Mouse (Mus musculus) adrenal gland, postnatal 36 days (tissue): ENCODE data around the gene Bud23. TPM values are rescaled to one million over a fixed set of nuclear protein-coding genes. Genes with fewer than 3 reads are reported as not detected.
A peak's percentile ranks its signal among the peaks of the same experiment; 100 is the strongest.
"Not testable (repeated sequence)": the region's sequence is repeated elsewhere in the genome, so short reads cannot be mapped to it uniquely, and the experiment has no call there.

Experiments
- DNase-seq, 2 experiments: peaks; one replicate each; pipeline ENCODE4 v3.0.0; 2021; ENCODE audit warnings: mixed read lengths in 1 of 2
- long read RNA-seq, 2 experiments: library from polyadenylated mRNA; stranded (forward); transcript quantifications; one replicate each; pipeline ENCODE4 v2.0.0; 2021; ENCODE audit warnings: borderline sequencing depth in 2 of 2
- total RNA-seq, 2 experiments: library from RNA; stranded (reverse); gene quantifications; 2 replicates each; pipeline ENCODE4 v1.2.3; 2021

The Bud23 gene
- total RNA-seq: 10 to 100 TPM; 51.7 to 57.7 TPM
- long read RNA-seq, experiment 1, partial matches to known transcripts: 63 of 71 reads
- long read RNA-seq, experiment 1, other reads (novel, unspliced or antisense): 4 of 71 reads
- long read RNA-seq, experiment 2, partial matches to known transcripts: 33 of 35 reads
- long read RNA-seq, experiment 2, other reads (novel, unspliced or antisense): 2 of 35 reads

DNA sequence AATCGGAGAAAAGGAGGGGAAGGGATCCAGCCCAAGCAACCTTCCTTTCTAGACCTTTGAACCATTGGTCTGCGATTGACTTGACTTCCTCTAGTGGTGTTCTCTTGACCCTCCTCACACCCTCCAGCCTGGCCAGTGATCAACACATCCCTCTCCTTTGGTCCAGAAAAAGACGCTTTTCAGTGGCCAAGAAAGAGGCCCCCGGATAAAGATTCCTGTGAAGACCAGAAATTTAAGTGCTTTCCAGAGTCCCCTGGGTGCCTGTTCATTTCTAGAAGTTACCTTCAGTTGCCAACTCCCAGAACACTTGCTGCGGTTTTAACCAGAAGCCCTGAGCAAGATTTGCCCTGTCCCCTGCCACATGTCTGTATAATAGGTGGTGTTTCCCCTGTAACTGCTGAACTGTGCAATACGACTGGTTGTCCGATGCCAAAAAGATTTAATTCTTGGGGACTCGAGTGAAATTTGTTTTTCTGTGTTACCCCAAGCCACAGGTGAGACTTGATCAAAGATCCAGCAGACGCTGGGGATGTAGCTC lies at the start of gene Bud23:
Gene Bud23, minus strand, starts transcription at position 51 of the 538 bp plus-strand sequence.
- not testable (repeated sequence) for DNase-seq

DNA sequence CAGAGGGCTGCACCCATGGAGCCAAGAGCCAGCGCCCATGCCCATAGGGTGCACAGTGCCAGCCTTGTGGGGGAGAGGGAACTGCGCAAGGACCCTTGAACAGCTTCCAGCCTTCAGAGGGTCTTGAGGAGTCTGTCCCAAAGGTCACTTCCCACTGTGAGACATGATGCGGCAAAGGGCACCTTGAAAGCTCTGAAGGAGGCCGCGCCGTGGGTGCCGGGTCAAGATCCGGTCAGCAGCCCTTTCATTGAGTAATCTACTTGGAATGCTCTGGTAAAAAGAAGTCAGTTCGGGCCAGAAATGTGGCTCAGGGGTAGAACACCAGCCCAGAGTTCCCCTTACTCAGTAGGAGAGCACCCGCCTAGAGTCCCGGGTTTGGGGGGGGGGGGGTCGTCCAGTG lies 49.0 kb upstream of the Bud23 start:
- no peak for DNase-seq

DNA sequence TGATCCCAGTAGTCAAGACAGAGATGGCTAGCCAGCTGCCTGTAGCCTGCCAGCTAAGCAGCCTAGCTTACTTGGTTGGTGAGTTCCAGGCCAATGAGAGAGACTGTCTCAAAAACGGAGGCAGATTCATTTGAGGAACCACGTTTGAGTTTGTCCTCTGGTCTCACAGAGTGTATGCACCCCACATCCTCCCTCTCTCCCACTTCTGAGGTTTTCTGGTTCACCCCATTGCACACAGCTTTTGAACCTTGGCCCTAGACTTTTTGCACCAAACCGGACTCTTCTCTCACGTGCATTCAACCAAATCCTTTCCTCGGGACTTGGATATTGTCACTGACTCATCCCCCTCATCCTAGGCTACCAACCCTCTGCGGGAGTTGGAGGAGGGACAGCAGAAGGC lies 45.2 kb upstream of the Bud23 start:
- no peak for DNase-seq

DNA sequence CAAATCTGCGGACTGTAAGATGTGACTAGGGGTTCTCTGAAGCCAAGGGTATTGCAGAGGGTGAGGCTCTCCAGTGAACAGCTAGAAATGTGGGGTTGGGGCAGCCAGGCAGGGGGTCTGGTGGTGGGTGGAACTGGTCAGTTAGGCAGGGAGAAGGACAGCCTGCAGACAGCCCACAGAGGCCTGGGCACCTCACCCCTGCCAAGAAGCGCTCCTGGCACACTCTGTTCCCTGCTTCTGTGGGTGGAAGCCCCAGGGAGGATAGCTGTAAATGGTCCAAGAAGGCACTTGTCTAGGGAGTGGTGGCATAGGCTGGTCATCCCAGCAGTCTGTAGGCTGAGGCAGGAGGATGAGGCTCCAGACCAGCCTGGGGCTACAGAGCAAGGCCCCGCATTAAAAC lies 44.7 kb upstream of the Bud23 start:
- peak; percentile 28 to 60 for DNase-seq

DNA sequence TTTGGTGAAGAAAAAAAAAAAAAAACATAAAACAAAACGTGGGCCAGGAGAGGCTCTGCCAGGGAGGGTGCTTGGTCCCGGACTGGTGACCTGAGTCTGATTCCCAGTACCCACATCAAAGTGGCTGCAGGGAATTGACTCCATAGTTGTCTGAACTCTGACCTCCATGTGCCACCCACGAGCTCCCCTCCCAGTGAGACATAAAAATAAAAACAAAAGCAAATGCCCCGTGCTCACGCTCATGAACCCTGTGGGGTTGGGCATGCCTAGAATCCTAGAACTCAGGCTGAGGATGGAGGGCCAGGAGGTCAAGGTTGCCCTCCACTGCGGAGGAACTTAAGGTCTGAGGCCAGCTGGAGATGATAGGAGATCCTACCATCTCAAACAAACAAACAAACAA lies 44.3 kb upstream of the Bud23 start:
- DNase-seq: no peak

DNA sequence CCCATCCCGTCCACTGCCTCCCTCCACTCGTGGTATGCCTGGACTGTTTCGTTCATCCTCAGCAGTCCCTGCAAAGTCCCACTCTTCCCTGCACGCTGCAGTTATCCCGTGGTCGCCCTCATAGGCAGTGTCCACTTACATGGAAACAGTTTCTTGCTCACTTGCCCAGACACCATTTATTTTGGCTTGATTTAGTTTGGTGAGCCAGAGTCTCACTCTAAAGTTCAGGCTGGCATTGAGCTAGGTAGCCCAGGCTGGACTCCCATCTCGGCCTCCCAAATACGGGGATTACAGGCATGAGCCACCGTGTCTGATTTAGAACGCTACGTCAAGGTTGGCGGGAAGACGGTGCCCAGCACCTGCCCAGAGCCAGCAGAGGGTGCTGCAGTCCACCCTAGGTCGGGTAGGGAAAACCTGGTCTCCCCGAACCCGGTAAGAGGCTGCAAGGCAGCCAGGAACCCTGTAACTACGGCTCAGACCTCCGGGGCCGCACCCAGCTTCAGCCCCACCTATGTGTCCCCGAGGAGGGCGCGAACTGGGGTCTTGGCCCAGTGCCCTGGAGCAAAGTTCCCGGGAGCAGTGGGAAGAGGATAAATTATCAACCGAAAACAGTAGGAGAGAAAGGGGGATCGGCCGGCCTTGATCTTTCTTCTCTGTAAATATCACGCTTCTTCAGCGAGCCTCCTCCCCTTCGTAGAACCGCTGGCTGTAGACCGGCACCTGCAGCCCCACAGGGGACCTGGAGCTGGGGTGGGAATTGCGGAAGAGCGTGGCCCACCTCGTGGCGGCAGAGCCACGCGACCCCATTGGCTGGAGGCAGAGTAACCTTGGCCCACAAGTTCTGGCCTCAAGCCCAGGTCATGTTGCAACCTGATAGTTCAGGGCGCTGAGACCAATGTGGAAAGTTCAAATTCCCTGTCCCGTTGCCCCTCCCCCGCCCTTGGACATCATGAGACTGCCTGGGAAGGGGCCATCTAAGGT lies 43.1 kb upstream of the Bud23 start:
- DNase-seq: peak; percentile 88 to 91

DNA sequence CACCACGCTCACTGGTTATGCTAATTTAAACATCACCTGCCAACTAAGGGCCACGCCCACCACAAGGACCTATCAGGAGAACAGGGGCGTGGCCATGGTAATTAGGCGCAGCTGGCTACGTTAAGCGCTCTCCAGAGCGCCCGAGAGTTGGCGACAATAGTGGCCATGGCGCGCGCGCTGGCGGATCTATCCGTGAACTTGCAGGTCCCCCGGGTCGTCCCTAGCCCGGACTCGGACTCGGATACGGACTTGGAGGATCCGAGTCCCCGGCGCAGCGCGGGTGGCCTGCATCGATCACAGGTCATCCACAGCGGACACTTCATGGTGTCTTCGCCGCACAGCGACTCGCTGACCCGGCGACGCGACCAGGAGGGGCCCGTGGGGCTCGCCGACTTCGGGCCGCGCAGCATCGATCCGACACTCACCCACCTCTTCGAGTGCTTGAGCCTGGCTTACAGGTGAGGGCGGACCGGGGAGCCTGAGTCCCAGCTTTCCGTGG lies 42.0 kb upstream of the Bud23 start:
- DNase-seq: peak; percentile 90 to 91

DNA sequence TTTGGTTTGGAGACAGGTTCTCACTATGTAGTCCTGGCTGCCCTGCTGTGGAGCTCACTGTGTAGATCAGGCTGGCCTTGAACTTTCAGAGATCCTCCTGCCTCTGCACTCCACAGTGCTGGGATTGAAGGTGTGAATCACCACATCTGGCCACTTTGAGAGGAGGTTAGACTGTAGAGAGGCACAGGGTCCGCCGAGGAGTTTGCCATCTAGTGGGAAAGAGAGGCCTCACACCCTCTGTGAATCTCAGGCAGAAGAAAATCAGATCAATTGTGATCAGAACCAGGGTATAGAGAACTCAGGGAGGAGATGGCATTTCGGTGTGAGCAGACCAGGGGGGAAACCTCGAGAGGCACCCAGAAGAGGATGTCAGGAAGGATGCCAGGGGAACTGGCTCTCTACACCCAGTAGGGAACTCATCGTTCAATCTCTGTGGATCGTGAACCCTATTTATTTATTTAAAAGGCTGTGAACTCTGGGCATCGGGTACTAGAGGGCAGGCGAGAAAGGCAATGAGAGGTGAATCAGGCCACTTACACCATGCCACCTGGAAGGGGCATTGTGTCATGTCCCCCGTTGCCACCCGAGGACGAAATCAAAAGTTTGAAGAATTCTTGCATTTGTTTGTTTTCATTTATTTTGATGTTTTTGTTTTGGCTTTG lies 39.4 kb upstream of the Bud23 start:
- DNase-seq: peak in 1 of 2 experiments; percentile 40

DNA sequence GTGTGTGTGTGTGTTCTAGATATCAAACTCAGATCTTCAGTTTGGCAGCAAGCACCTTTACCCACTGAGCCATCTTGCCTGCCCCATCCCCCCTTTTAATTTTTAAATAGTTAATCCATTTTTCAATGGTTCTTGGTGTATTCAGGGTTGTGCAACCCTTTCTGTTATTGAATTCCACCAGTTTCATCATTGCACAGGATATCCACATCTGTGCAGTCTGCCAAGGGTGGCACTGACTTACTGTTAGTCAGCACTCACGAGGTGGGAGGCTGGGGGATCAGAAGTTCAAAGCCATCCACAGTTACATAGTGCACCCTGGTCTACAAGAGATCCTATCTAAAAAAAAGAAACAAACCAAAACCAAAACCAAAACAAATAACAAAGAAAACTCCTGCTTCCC lies 36.2 kb upstream of the Bud23 start:
- no peak for DNase-seq

DNA sequence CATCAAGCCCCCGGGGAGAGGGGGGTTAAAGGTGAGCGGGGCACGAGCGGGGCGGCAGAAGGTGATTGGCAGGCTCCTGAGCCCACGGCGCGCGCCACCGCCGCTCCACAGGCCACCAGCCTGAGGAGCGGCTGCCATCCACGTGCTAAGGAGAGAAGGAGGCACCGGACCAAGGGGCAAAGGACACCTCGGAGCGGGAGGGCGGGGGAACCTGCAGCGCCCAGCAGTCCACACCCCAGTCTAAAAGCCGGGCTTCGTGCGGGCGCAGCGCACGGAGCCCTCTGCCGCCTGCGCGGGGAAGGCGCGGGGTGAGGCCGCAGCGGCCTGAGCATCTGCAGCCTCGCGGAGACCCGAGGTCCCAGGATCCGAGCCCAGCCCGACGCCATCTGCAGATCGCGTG lies 24.9 kb upstream of the Bud23 start, which contains the start of gene Mlxipl:
Gene Mlxipl, plus strand, starts transcription at position 238 of the 400 bp plus-strand sequence.
- no peak for DNase-seq

DNA sequence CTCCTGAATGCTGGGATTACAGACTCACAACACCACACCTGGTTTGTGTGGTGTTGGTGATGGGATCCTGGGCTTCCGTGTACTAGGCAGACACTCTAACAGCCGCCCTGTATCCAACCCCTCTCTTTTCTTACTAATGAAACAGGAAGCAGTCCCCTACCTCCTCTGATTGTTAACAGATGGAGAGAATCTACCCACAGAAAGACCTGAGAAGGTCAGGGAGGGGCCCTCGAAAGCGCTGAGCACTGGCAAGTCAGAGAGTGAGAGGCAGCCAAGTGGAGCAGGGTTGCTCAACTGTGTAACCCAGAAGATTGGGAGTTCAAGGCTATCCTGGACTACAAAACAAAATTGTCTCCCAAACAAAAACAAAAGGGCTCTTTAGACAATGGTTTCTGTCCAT lies 22.1 kb upstream of the Bud23 start:
- no peak for DNase-seq

DNA sequence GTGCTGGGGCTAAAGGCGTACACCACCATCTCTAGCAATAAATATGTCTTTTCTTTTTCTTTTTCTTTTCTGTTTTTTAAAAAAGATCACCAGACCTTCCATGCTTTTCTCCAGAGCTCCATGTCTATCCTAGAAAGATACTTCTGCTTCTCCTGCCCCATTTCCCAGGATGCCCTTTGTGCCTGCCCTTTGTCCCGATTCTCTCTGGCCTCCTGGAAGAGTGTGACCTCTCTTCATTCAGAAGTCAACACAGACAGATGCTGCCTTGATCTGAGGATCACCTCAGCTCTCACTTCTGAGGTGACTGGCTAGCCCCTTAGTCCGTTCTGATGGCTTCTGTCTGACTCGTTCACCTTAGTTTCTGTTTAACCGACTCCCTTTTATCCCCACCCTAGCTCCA lies 15.8 kb upstream of the Bud23 start:
- DNase-seq: no peak

DNA sequence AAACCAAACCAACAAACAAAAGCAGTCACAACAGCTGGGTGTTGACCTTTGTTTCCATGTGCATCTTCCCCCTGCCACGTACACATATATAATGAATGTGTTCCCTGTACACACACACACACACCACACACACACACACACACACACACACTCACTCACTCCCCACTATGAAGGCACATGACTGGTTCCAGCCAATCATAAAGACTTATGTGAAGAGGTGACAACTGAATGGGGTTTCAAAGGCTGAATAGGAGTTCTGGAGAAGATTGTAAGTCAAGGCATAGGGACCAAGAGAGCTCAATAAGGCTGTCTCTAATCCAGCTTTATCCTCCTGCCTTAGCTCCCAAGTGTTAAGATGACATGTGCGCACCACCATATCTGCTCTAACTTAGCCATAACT lies 14.8 kb upstream of the Bud23 start:
- DNase-seq: no peak

DNA sequence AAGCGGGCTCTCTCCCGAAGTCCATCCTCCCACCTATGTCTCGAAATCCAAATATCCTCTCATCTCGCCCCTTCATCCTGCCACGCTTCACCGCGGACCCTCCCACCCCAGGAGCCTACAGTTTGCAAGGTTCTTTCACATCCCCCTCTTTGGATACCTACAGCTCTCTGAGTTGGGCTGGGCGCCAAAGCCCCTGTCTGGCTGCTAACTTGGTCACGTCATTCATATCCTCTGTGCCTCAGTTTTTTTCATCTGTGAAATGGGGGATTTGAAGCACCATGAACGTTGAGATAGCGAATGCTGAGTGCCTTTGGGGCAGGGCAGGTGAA lies 13.7 kb upstream of the Bud23 start:
- no peak for DNase-seq

DNA sequence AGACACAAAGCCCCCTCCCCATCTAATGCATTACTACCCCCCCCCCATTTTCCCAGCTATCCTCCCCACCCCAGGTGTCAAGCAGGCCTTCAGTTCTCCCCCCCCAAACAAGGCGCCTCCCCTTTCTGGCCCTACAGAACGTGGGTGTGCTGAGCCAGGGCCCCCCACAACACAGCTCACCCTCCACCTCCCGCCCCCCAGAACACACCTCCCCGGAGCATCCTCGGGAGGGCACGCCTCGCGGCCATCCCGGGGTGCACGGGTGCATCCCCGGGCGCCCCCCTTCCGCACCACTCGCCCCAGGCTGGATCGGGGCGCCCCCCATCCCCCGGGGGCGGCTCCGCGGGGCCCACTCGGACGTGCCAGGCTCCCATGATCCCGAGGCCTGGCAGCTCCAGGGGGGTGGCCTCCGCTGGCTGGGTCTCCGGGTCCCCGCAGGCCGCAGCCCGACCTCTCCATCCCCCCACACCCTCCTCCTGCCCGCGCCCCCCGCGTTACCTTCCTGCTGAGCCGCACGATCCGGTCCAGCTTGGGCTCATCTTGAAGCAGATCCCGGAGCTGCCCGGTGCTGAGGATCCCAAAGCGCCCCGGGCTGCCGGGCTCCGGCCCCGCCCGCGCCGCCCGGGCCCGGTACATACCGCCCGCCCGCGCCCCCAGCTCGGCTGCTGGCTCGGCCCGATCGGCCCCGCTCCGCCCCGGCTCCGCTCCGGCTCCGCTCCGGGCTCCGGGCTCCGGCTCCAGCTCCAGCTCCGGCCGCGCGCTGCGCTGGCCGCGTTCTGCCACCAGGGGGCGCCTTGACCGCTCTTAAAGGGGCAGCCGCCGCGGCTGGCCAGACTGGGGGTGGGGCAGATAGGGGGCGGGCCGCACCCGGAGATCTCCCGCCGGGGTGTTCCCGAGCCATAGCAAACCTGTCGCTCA lies 13.1 kb upstream of the Bud23 start, which contains the start of gene Vps37d:
Gene Vps37d, minus strand, starts transcription at position 703 of the 918 bp plus-strand sequence.
- DNase-seq: peak; percentile 94 to 97

DNA sequence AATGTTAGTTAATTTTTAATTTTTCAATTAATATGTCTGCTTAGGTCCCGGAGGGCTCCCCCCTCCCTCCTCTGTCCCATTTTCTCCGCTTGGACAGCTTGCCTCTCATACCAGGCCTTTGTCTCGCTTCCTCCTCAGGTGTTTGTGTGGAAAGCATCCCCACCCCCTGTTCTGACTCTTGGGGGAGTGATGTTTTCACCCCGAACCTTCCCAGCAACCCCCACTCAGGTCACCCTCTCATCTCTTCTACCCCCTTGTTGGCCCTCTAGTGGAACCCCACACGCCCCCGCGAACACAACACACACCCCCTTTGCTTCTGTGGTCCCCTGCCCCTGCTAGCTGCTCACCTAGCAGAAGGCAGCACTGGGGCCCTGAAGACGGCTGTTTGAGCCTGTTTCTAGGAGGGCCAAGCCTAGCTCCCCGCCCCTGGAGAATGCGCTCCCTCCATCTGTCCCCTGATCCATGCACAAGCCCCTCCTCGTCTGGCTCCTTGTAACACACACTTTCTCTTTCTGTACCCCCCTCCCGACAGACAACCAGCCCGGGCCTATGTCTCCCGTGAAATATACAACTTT lies 12.3 kb upstream of the Bud23 start:
- DNase-seq: no peak

DNA sequence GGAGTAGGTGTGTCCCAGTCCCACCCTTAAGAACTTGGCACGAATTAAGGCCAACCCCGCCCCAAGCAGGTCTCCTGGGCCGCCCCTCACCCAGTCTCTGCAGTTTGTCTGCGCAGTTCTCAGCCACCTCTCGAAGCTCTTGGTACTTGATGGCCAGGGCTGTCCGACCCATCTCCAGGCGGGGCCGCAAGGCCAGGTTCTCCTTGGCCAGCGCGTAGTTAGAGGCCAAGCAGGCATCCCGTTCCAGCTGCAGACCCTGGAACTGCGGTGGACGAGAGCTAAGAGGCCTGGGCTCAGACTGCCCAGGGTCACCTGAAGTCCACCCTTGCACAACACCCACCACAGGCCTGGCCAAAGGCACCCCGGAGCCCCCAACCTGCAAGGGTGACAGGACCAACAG lies 11.6 kb upstream of the Bud23 start:
- DNase-seq: no peak

DNA sequence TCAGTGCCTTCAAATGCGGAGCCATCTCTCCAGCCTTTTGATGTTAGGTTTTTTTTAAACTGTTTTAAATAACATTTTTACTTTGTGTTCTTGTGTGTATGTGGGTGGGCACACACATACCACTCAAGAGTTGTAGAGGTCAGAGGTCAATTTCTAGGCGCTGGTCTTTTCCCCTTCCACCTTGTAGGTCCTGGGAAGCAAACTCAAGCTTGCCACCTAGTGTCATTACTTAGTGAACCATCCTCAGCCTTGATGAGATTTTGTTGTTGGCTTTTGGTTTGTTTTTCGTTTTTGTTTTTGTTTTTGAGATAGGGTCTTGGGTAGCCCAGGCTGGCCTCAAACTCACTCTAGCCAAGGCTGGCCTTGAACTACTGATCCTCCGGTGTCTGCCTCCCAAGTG lies 10.9 kb upstream of the Bud23 start:
- no peak for DNase-seq

DNA sequence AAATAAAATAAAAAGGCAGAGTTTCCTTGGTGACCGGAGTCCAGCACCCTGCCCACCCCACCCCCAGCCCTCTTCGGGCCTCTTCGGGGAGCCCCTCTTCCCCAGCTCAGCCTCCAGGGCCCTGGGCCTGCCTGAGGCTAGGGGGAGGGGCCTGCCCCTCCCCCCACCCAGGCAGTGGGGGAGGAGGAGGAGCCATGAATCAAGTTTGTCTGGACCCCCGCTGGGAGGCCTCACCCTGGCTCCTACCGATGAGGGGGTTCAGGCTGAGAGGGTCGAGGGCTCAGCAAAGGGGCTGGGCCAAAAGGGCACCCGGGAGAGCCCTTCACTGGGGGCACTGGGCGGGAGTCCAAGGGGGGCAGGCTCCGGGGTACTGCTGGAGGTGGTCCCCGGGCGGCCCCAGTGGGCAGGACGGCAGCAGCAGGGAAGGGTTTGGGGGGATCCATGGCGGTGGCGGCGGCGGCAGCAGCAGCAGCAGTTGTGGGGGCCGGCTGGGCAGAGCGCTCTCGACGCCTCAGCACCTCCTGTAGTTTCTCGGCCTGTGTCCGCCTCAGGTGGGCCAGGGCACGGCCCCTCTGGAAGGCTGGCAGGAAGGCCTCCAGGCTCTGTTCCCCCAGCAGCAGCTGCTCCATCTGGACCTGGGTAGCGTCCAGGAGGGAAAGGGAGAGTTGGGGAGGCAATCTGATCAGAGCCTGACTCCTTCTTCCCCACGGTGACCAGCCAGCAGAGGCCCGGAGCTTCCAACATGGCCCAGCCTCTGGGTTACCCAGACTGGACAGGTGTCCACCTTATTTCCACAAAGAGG lies 8.8 kb upstream of the Bud23 start:
- no peak for DNase-seq

DNA sequence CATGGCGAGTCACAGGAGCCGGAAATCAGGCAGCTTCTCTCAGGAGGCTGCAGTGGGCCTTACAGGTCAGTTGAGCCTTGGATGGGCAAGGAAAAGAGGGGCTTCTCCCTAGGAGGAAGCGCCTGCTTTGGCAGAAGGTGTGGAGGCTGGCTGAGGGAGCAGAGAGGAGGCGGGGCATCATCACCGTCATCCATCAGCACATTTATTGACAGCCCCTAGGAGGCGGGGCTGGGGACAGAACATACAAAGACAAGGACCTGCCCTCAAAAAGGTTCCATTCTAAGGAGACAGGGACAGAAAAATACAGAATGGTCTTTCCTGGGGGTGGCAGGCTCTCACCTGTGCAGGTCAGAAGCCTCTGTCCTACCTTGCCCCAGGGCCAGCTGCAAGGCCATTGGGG lies 8.0 kb upstream of the Bud23 start:
- no peak for DNase-seq
